Mouse (Mus musculus) intestine, embryonic 14.5 days (tissue): Measurements from ENCODE around the gene Kansl1. TPM values are rescaled to one million over a fixed set of nuclear protein-coding genes. Genes with fewer than 3 reads are reported as not detected.

Experiments used
- ATAC-seq: fragments of 200-750 bp; cut with Nextera tagmentation; replicated peaks from 2 replicates; pipeline ENCODE4 v1.8.0; 2017; ENCODE audit warnings: low read depth, moderate number of reproducible peaks, moderate TSS enrichment, moderate library complexity; ENCODE audit not compliant: low FRiP score, low TSS enrichment
- DNase-seq: peaks from one replicate; pipeline ENCODE4 v3.0.0-alpha.2; 2018; ENCODE audit warnings: low spot score
- H3K27ac ChIP-seq: fragments of 300-500 bp; sonication (generic); 2 replicates; pipeline ENCODE4 v1.5.1; 2014; ENCODE audit warnings: low read depth, mild to moderate bottlenecking, control low read depth
- H3K27me3 ChIP-seq: fragments of 300-500 bp; sonication (generic); replicated peaks from 2 replicates; pipeline ENCODE4 v1.6.1; 2014; ENCODE audit warnings: low read length, control low read depth; ENCODE audit not compliant: control insufficient read depth, insufficient read depth
- H3K36me3 ChIP-seq: fragments of 300-500 bp; sonication (generic); 2 replicates; pipeline ENCODE4 v1.6.1; 2014; ENCODE audit warnings: low read length, control low read depth; ENCODE audit not compliant: control insufficient read depth, insufficient read depth
- H3K4me1 ChIP-seq: fragments of 300-500 bp; sonication (generic); replicated peaks from 2 replicates; pipeline ENCODE4 v1.6.1; 2014; ENCODE audit warnings: low read length, control low read depth, mixed read lengths; ENCODE audit not compliant: control insufficient read depth, insufficient read depth
- H3K4me2 ChIP-seq: fragments of 300-500 bp; sonication (generic); 2 replicates; pipeline ENCODE4 v1.6.1; 2014; ENCODE audit warnings: low read length
- H3K4me3 ChIP-seq: fragments of 300-500 bp; sonication (generic); 2 replicates; pipeline ENCODE4 v1.5.1; 2014; ENCODE audit warnings: low read depth, low read length, control low read depth, mixed read lengths
- H3K9ac ChIP-seq: fragments of 300-500 bp; sonication (generic); 2 replicates; pipeline ENCODE4 v1.6.1; 2014; ENCODE audit warnings: mild to moderate bottlenecking, low read length
- H3K9me3 ChIP-seq: fragments of 300-500 bp; sonication (generic); 2 replicates; pipeline ENCODE4 v1.6.1; 2016; ENCODE audit warnings: low read length, control low read depth; ENCODE audit not compliant: control insufficient read depth
- WGBS: fragments of 180-500 bp; shearing (Covaris S2); extraction: QIAGEN DNeasy Blood & Tissue Kit; methylation state at CpG from one replicate; pipeline ENCODE4 v1.1.7; 2014; 5-methylcytosine and 5-hydroxymethylcytosine counted together
- polyA plus RNA-seq: library from polyadenylated mRNA; unstranded; fragments of >200 nt; fragmentation: Nextera tagmentation; extraction: Ambion mirVana; gene quantifications from 2 replicates; pipeline ENCODE4 v1.2.1, GENCODE M21; 2014

The Kansl1 gene
- polyA plus RNA-seq, 1 experiment from 2014 or later: 26.7 TPM

DNA sequence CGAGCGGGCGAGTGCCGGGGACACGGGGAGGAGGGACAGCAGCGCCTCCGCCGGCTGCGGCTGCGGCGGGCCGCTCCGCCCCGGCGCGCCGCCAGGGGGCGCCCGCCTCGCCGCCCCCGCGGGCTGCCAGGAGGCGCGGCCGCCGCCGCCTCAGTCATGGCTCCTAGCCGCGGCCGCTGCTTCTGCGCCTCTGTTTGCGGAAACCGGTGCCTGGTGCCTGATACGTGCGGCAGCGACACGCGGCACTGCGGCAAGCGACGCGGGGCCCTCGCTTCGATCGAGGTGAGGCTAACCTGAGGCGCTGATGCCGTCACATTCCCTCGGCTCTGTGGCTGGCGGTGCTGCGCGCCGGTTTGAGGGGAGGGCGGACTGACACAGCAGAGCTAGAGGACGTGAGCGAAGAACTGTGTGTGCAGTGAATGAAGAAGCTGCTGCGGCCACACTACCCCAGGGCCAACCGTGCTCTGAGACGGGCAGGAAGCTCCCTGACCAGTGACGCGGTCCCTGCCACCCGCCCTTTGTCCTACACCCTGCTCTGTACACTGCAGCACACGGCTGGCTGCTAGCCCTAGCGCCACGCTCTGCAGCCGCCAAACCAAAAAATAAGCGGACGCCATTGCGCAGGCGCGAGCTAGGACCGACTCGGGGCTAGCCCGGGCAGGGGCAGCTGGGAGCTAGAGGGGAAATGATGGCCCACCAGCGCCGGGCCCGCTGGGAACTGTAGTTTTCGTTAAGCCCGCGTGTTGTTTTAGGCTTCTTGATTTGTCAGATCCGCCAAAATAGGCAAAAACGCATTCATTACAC, 26.1 kb downstream of the Kansl1 start:
- H3K27ac ChIP-seq: peak overlapping the region; percentile 99
- no peaks in the 10 kb centered on the region for H3K9me3 ChIP-seq
- no peaks in the 10 kb centered on the region for H3K27me3 ChIP-seq
- no peaks in the 10 kb centered on the region for H3K36me3 ChIP-seq
- peak overlapping the region; percentile 91 for H3K4me2 ChIP-seq
- H3K9ac ChIP-seq: peak overlapping the region; percentile 98
- WGBS: under 1% methylated on average over 57 of the region's 82 CpGs
- peaks cover 18% of the 10 kb centered on the region for H3K4me1 ChIP-seq
- H3K4me3 ChIP-seq: peak overlapping the region; percentile 69
- ATAC-seq (peak; percentile 96), DNase-seq (peak; percentile 96)

GRCm38 (mm10) chr11:104441475-104442332, 27.0 kb downstream of the Kansl1 start:
- H3K4me3 ChIP-seq: peak overlapping the region; percentile 69
- H3K4me1 ChIP-seq: peaks cover 22% of the 10 kb centered on the region
- WGBS: under 1% methylated on average over 59 of the region's 92 CpGs
- no peaks in the 10 kb centered on the region for H3K9me3 ChIP-seq
- peak overlapping the region; percentile 99 for H3K27ac ChIP-seq
- H3K9ac ChIP-seq: peak overlapping the region; percentile 98
- no peaks in the 10 kb centered on the region for H3K36me3 ChIP-seq
- H3K4me2 ChIP-seq: peak overlapping the region; percentile 91
- peak; percentile 90 for DNase-seq
- peak; percentile 53 for ATAC-seq
- no peaks in the 10 kb centered on the region for H3K27me3 ChIP-seq

DNA sequence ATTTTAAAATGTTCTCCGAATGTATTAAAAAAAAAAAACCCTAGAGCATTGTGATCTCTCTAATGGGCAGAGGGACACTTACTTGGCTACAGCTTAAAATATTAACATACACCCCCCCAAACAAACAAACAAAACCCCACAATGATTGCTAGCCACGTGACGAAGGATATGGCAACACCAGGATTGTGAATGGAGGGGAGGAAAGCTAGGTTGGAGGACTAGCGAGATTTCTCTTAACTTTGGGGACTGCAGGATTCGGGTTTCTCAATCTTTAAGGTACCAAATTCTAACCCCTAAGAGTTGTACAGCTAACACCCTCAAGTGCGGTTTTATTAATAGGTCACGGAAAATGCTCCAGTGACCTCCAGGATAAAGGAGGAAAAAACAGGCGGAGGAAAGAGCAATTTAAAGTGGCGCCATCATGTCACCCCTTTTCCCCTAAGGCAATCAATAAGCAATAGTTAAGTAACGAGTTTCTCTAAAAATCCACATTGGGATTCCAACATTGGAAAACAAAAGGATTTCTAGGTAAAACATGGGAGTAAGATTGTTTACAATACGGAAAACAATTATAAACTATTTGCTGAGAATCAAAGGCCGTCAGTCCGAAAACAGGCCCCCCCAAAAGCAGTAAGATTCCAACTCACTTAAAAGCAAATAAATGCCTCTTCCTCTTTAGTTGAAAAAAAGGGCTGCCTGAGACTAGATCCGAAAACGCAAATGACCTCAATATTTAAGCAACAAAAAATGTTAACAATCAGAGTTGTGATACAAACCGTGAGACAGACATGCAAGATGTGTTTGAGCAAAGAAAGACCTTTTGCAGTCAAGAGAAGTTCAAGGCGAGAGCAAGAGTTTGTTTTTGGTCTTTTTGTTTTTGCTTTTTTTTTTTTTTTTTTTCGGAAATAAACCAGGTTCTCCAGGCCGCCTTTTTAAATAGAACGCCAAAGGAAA, 27.9 kb downstream of the Kansl1 start:
- no peak for ATAC-seq

DNA sequence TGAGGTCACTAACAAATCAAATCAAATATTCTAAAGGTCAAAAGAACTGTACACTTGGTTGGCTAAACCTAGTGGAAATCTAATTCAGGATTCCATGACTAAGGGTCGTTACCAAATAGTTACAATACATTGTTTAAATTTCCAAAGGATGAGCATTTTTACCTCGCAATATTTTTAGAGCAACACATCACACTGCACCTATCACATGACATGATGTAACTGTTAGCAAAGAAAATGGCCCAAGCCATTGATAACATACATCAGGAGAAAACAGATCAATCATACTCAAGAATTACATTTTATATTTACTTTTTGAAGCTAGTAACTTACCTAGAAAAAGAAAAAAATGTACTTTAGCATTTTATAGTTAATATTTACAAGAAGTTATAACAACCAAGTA, 29.0 kb downstream of the Kansl1 start:
- no peak overlapping the region for H3K27ac ChIP-seq
- H3K4me2 ChIP-seq: peak overlapping the region; percentile 91
- ATAC-seq (no peak), DNase-seq (no peak)
- H3K4me1 ChIP-seq: peaks cover 28% of the 10 kb centered on the region
- peak overlapping the region; percentile 69 for H3K4me3 ChIP-seq
- WGBS: 37% methylated on average over 2 of the region's 2 CpGs
- no peak overlapping the region for H3K9ac ChIP-seq
- H3K9me3 ChIP-seq: no peaks in the 10 kb centered on the region
- H3K27me3 ChIP-seq: no peaks in the 10 kb centered on the region
- no peaks in the 10 kb centered on the region for H3K36me3 ChIP-seq

More for the DNA sequence above, 27.9 kb downstream of the Kansl1 start:
- Histone ChIP-seq H3K4me1 (peaks cover 25% of the 10 kb centered on the region), H3K4me3 (peak overlapping the region; percentile 69), H3K27ac (peak overlapping the region; percentile 99), H3K4me2 (peak overlapping the region; percentile 91), H3K9me3 (no peaks in the 10 kb centered on the region), H3K27me3 (no peaks in the 10 kb centered on the region), H3K36me3 (no peaks in the 10 kb centered on the region), H3K9ac (peak overlapping the region; percentile 98)
- 0% methylated on average over 20 of the region's 20 CpGs for WGBS
- DNase-seq: peak; percentile 62

- H3K9me3 ChIP-seq: no peaks in the 10 kb centered on the region
- no peak overlapping the region for H3K27ac ChIP-seq
- H3K4me1 ChIP-seq: peaks cover 24% of the 10 kb centered on the region
- H3K9ac ChIP-seq: no peak overlapping the region
- ATAC-seq: no peak
- no peak for DNase-seq
- H3K4me2 ChIP-seq: peak overlapping the region; percentile 91
- H3K4me3 ChIP-seq: no peak overlapping the region
- H3K27me3 ChIP-seq: no peaks in the 10 kb centered on the region
- H3K36me3 ChIP-seq: no peaks in the 10 kb centered on the region
These were observed 30.2 kb downstream of the Kansl1 start for GRCm38 (mm10) chr11:104438450-104438849.

DNA sequence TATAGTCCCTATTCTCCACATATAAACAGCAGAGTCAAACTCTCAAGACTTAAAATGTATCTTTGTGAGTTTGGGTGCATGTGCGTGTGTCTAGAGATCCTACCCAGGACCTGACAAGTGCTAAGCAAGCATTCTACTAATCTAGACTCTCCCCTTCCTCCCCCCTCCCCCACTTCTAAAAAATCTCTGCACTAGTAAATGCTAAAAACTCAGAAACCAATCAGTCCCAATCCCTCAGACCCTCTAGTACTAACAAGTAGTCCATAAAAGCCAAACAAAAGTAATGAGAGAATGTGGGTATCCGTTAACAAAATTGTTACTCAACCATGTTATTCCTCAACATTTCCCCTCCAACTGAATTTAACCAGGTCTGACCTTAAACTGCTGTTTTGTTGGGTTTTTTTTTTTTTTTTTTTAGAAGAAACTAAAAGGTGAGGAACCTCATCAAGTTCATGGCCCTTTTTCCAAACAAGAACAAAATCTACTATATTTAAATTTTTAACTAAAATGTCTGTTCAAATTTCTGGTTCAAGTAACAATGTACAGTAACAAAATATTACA, 32.2 kb downstream of the Kansl1 start:
- 63% methylated on average over 2 of the region's 2 CpGs for WGBS
- H3K4me3 ChIP-seq: no peak overlapping the region
- no peaks in the 10 kb centered on the region for H3K9me3 ChIP-seq
- H3K9ac ChIP-seq: no peak overlapping the region
- H3K36me3 ChIP-seq: no peaks in the 10 kb centered on the region
- peaks cover 21% of the 10 kb centered on the region for H3K4me1 ChIP-seq
- ATAC-seq (no peak), DNase-seq (no peak)
- H3K4me2 ChIP-seq: no peak overlapping the region
- H3K27ac ChIP-seq: no peak overlapping the region
- H3K27me3 ChIP-seq: no peaks in the 10 kb centered on the region

- DNase-seq (no peak), ATAC-seq (no peak)
- Histone ChIP-seq H3K4me3 (no peak overlapping the region), H3K4me1 (peaks cover 21% of the 10 kb centered on the region), H3K9me3 (no peaks in the 10 kb centered on the region), H3K36me3 (no peaks in the 10 kb centered on the region), H3K27ac (no peak overlapping the region), H3K4me2 (no peak overlapping the region), H3K9ac (no peak overlapping the region), H3K27me3 (no peaks in the 10 kb centered on the region)
These were observed 32.9 kb downstream of the Kansl1 start for GRCm38 (mm10) chr11:104435753-104436152.

DNA sequence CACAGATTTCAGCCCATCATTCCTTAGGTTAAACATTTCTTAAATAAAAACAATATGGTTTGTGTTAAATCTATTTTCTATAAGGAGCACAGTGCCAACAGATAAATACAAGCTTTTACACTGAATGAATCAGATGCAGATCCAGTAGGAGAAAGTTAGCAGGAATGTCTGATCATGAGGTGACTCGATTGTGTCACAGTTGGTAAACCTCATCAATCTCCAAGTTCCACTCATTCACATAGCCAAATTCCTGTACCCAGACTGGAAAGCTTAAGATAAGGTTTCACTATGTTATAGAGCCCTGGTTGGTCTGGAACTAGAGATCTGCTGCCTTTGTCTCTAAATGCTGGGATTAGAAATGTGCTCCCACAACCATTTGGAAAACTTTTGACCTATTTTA, 33.5 kb downstream of the Kansl1 start:
- no peak for ATAC-seq
- H3K27ac ChIP-seq: no peak overlapping the region
- no peak for DNase-seq
- no peak overlapping the region for H3K4me2 ChIP-seq
- no peaks in the 10 kb centered on the region for H3K9me3 ChIP-seq
- H3K9ac ChIP-seq: no peak overlapping the region
- H3K27me3 ChIP-seq: no peaks in the 10 kb centered on the region
- peaks cover 21% of the 10 kb centered on the region for H3K4me1 ChIP-seq
- no peaks in the 10 kb centered on the region for H3K36me3 ChIP-seq
- no peak overlapping the region for H3K4me3 ChIP-seq
- 46% methylated on average over 1 of the region's 1 CpGs for WGBS
